Mouse (Mus musculus): ENCODE data around the gene Hnrnpul2. TPM values are rescaled to one million over a fixed set of nuclear protein-coding genes. Genes with fewer than 3 reads are reported as not detected.
A peak's percentile ranks its signal among the peaks of the same experiment; 100 is the strongest.

Gene Hnrnpul2
- total and polyA plus RNA-seq, 3 experiments, result 17.8 to 81.6 (median 44.3) TPM

DNA sequence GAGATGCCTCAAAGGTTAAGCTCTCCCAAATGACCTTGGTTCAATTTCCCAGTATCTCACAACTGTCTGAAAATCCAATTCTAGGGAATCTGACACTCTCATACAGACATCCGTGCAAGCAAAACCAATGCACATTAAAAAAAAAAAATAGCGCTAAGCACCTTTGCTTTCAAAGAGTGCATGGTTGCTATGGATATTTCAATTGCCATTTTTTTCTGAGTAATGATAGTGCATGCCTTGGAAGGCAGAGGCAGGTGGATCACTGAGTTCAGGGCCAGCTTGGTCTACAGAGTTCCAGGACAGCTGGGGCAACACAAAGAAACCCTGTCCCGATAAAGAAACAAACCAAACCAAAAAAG is 61.2 kb downstream of the Hnrnpul2 start:
- Histone ChIP-seq H3K9ac (ENCODE audit: insufficient read depth, low read depth) (peak overlapping the region; percentile 73), H3K4me3 (replicated peaks in 1 of 3; ENCODE audit: low read depth in 2 of 3, low read length in 2 of 3, poor library complexity in 1 of 3) (peak overlapping the region; percentile 90 to 97 (median 95)), H3K4me1 (ENCODE audit: control insufficient read depth in 1 of 2, insufficient read depth in 2 of 2) (peaks cover 0 to 16% of the 10 kb centered on the region in 2 experiments; a peak in 3 of 4 replicates), H3K9me3 (replicated peaks; ENCODE audit: low read length) (no peaks in the 10 kb centered on the region), H3K79me2 (replicated peaks; ENCODE audit: control insufficient read depth, extremely low read depth, insufficient read depth, poor library complexity, severe bottlenecking) (no peaks in the 10 kb centered on the region), H3K4me2 (ENCODE audit: insufficient read depth, low read depth, poor library complexity, severe bottlenecking) (peak overlapping the region; percentile 68), H3K27ac (ENCODE audit: insufficient read depth, low read depth) (no peak overlapping the region), H3K27me3 (replicated peaks) (no peaks in the 10 kb centered on the region), H3K36me3 (replicated peaks in 1 of 2; ENCODE audit: control insufficient read depth in 1 of 2, insufficient read depth in 1 of 2, low read length in 1 of 2) (peaks cover 6 to 28% of the 10 kb centered on the region in 2 experiments)
- DNase-seq (ENCODE audit: extremely low read depth), result no peak
- TF ChIP-seq USF2 (conservative IDR thresholded peaks at IDR 0.05; ENCODE audit: low read depth, low read length) (peak; percentile 5; the same call in 1 of the 2 replicates), MAX (IDR thresholded peaks at IDR 0.05; ENCODE audit: low read length) (no peak)
- in situ Hi-C loops (cut with MboI; ENCODE audit: low pct_ligation_motif_present, low pct_unique_long_range_greater_than_20kb, low sequenced_read_pairs), result no loop called here
- dilution Hi-C loops (cut with MboI; ENCODE audit: extremely low pct_ligation_motif_present, extremely low pct_unique_long_range_greater_than_20kb, low sequenced_read_pairs), result no loop called here

DNA sequence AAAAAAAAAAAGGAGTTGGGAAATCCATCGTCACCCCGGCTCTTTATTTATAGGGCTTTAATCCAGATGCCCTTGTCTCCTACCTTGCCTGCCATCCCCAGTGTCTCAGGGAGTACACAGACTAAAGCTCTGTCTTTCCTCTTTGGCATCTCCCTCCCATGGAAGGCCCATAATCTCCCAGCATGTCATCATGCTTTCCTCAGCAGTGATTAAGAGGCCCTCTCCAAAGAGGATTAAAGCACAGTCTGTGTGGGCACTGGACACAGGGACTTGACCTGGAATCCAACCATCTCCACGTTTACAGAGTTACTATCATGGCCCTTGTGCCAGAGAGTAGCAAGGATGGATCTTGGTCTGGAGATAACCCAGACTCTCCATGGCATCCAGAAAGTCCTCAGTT is 63.8 kb downstream of the Hnrnpul2 start, which contains the start of the genes Lbhd1 and Gm49403:
Gene Lbhd1 (plus strand): TSS at position 117 of the 400 bp plus-strand sequence.
Gene Gm49403 (plus strand): TSS at position 315 of the 400 bp plus-strand sequence.
- Histone ChIP-seq H3K27me3 (replicated peaks) (no peaks in the 10 kb centered on the region), H3K79me2 (replicated peaks; ENCODE audit: control insufficient read depth, extremely low read depth, insufficient read depth, poor library complexity, severe bottlenecking) (peaks cover 4% of the 10 kb centered on the region; the same call in 1 of the 2 replicates), H3K9me3 (replicated peaks; ENCODE audit: low read length) (no peaks in the 10 kb centered on the region), H3K36me3 (replicated peaks in 1 of 2; ENCODE audit: control insufficient read depth in 1 of 2, insufficient read depth in 1 of 2, low read length in 1 of 2) (peaks cover 0 to 10% of the 10 kb centered on the region in 2 experiments), H3K27ac (ENCODE audit: insufficient read depth, low read depth) (no peak within 1 kb of the TSS), H3K4me2 (ENCODE audit: insufficient read depth, low read depth, poor library complexity, severe bottlenecking) (no peak within 1 kb of the TSS), H3K9ac (ENCODE audit: insufficient read depth, low read depth) (no peak within 1 kb of the TSS), H3K4me1 (ENCODE audit: control insufficient read depth in 1 of 2, insufficient read depth in 2 of 2) (peaks cover 0 to 26% of the 10 kb centered on the region in 2 experiments; a peak in 3 of 4 replicates), H3K4me3 (replicated peaks in 1 of 3; ENCODE audit: low read depth in 2 of 3, low read length in 2 of 3, poor library complexity in 1 of 3) (no peak within 1 kb of the TSS)
- TF ChIP-seq ETS1 (conservative IDR thresholded peaks at IDR 0.05; ENCODE audit: low read depth, low read length) (no peak), ZC3H11A (IDR thresholded peaks at IDR 0.05; ENCODE audit: low read depth, low read length) (no peak), JUN (IDR thresholded peaks at IDR 0.05; ENCODE audit: insufficient read depth, low read depth, low read length) (no peak), SMC3 (IDR thresholded peaks at IDR 0.05; ENCODE audit: low read depth, low read length) (no peak), MXI1 (IDR thresholded peaks at IDR 0.05; ENCODE audit: low read depth, low read length) (no peak), HCFC1 (IDR thresholded peaks at IDR 0.05; ENCODE audit: low read depth, low read length) (no peak), ELF1 (IDR thresholded peaks at IDR 0.05; ENCODE audit: low read depth, low read length) (no peak), BHLHE40 (IDR thresholded peaks at IDR 0.05; ENCODE audit: low read depth, low read length) (no peak), MYC (IDR thresholded peaks at IDR 0.05; ENCODE audit: low read depth, low read length) (no peak), E2F4 (IDR thresholded peaks at IDR 0.05; ENCODE audit: insufficient replicate concordance, low read depth, low read length) (no peak), EP300 (IDR thresholded peaks at IDR 0.05; ENCODE audit: low read length) (no peak), TBP (conservative IDR thresholded peaks at IDR 0.05; ENCODE audit: low read depth, low read length) (no peak), RCOR1 (conservative IDR thresholded peaks at IDR 0.05; ENCODE audit: low read depth, low read length) (no peak), PAX5 (IDR thresholded peaks at IDR 0.05; ENCODE audit: low read length) (no peak), ZKSCAN1 (IDR thresholded peaks at IDR 0.05; ENCODE audit: borderline replicate concordance, low read depth, low read length) (no peak), MEF2A (IDR thresholded peaks at IDR 0.05; ENCODE audit: borderline replicate concordance, low read depth, low read length) (no peak), POLR2A (IDR thresholded peaks at IDR 0.05; ENCODE audit: low read depth, low read length) (no peak), GABPA (IDR thresholded peaks at IDR 0.05; ENCODE audit: insufficient replicate concordance, low read depth, low read length) (no peak)
- no peak for DNase-seq (ENCODE audit: extremely low read depth)
- in situ Hi-C loops (cut with MboI; ENCODE audit: low pct_ligation_motif_present, low pct_unique_long_range_greater_than_20kb, low sequenced_read_pairs), result no loop called here
- dilution Hi-C loops (cut with MboI; ENCODE audit: extremely low pct_ligation_motif_present, extremely low pct_unique_long_range_greater_than_20kb, low sequenced_read_pairs), result no loop called here

Other genes starting within 250 kb of the Hnrnpul2 start
Only the 20 nearest of the 33 such genes appear.
- gene Stx5a, start 78.6 kb upstream of the Hnrnpul2 start, total RNA-seq (2012; rRNA removed), result 47.5 and 48.1 TPM in 2 replicates
- gene Stx5a, start 78.6 kb upstream of the Hnrnpul2 start, total RNA-seq (2014; rRNA removed), result 49.1 and 49.7 TPM in 2 replicates
- 35.2 and 39.3 TPM in 2 replicates for gene Stx5a, start 78.6 kb upstream of the Hnrnpul2 start, polyA plus RNA-seq (2012; ENCODE audit: insufficient read length, low read depth)
- 66.5 and 83.6 TPM in 2 replicates for gene Nxf1, start 62.9 kb upstream of the Hnrnpul2 start, total RNA-seq (2012; rRNA removed)
- gene Nxf1, start 62.9 kb upstream of the Hnrnpul2 start, total RNA-seq (2014; rRNA removed), result 101 and 102 TPM in 2 replicates
- 136 and 160 TPM in 2 replicates for gene Nxf1, start 62.9 kb upstream of the Hnrnpul2 start, polyA plus RNA-seq (2012; ENCODE audit: insufficient read length, low read depth)
- 56.5 and 58.7 TPM in 2 replicates for gene Tmem223, start 49.0 kb upstream of the Hnrnpul2 start, total RNA-seq (2012; rRNA removed)
- 86.6 and 106 TPM in 2 replicates for gene Tmem223, start 49.0 kb upstream of the Hnrnpul2 start, total RNA-seq (2014; rRNA removed)
- gene Tmem223, start 49.0 kb upstream of the Hnrnpul2 start, polyA plus RNA-seq (2012; ENCODE audit: insufficient read length, low read depth), result 43.3 and 45.7 TPM in 2 replicates
- gene Tmem179b, start 45.5 kb upstream of the Hnrnpul2 start, total RNA-seq (2012; rRNA removed), result 50.8 and 54.4 TPM in 2 replicates
- gene Tmem179b, start 45.5 kb upstream of the Hnrnpul2 start, total RNA-seq (2014; rRNA removed), result 85.7 and 105 TPM in 2 replicates
- gene Tmem179b, start 45.5 kb upstream of the Hnrnpul2 start, polyA plus RNA-seq (2012; ENCODE audit: insufficient read length, low read depth), result 49.8 and 72.0 TPM in 2 replicates
- gene Taf6l, start 33.6 kb upstream of the Hnrnpul2 start, total RNA-seq (2012; rRNA removed), result 25.5 and 29.2 TPM in 2 replicates
- gene Taf6l, start 33.6 kb upstream of the Hnrnpul2 start, total RNA-seq (2014; rRNA removed), result 20.4 and 22.2 TPM in 2 replicates
- 24.8 and 25.7 TPM in 2 replicates for gene Taf6l, start 33.6 kb upstream of the Hnrnpul2 start, polyA plus RNA-seq (2012; ENCODE audit: insufficient read length, low read depth)
- 157 and 162 TPM in 2 replicates for gene Polr2g, start 21.4 kb upstream of the Hnrnpul2 start, total RNA-seq (2012; rRNA removed)
- 173 and 182 TPM in 2 replicates for gene Polr2g, start 21.4 kb upstream of the Hnrnpul2 start, total RNA-seq (2014; rRNA removed)
- gene Polr2g, start 21.4 kb upstream of the Hnrnpul2 start, polyA plus RNA-seq (2012; ENCODE audit: insufficient read length, low read depth), result 138 and 148 TPM in 2 replicates
- 2.4 and 2.5 TPM in 2 replicates for gene Zbtb3, start 17.5 kb upstream of the Hnrnpul2 start, total RNA-seq (2012; rRNA removed)
- gene Zbtb3, start 17.5 kb upstream of the Hnrnpul2 start, total RNA-seq (2014; rRNA removed), result 1.1 and 2.2 TPM in 2 replicates
- gene Zbtb3, start 17.5 kb upstream of the Hnrnpul2 start, polyA plus RNA-seq (2012; ENCODE audit: insufficient read length, low read depth), result 1.2 and 1.3 TPM in 2 replicates
- gene Ttc9c, start 677 bp upstream of the Hnrnpul2 start, total RNA-seq (2012; rRNA removed), result 37.6 and 42.0 TPM in 2 replicates
- 56.5 and 57.2 TPM in 2 replicates for gene Ttc9c, start 677 bp upstream of the Hnrnpul2 start, total RNA-seq (2014; rRNA removed)
- 42.2 and 44.7 TPM in 2 replicates for gene Ttc9c, start 677 bp upstream of the Hnrnpul2 start, polyA plus RNA-seq (2012; ENCODE audit: insufficient read length, low read depth)
- 0.25 and 0.67 TPM in 2 replicates for gene AC129217.1, start 9.8 kb downstream of the Hnrnpul2 start, total RNA-seq (2012; rRNA removed)
- 2.1 and 5.1 TPM in 2 replicates for gene AC129217.1, start 9.8 kb downstream of the Hnrnpul2 start, total RNA-seq (2014; rRNA removed)
- 63.9 and 77.4 TPM in 2 replicates for gene AC129217.1, start 9.8 kb downstream of the Hnrnpul2 start, polyA plus RNA-seq (2012; ENCODE audit: insufficient read length, low read depth)
- gene Bscl2, start 17.5 kb downstream of the Hnrnpul2 start, total RNA-seq (2012; rRNA removed), result 91.0 and 117 TPM in 2 replicates
- gene Bscl2, start 17.5 kb downstream of the Hnrnpul2 start, total RNA-seq (2014; rRNA removed), result 27.9 and 30.9 TPM in 2 replicates
- 46.7 and 51.6 TPM in 2 replicates for gene Bscl2, start 17.5 kb downstream of the Hnrnpul2 start, polyA plus RNA-seq (2012; ENCODE audit: insufficient read length, low read depth)
- gene Gng3, start 19.2 kb downstream of the Hnrnpul2 start, total RNA-seq (2012; rRNA removed), result 3.1 and 6.1 TPM in 2 replicates
- 0.55 and 0.56 TPM in 2 replicates for gene Gng3, start 19.2 kb downstream of the Hnrnpul2 start, total RNA-seq (2014; rRNA removed)
- 8.1 and 10.3 TPM in 2 replicates for gene Gng3, start 19.2 kb downstream of the Hnrnpul2 start, polyA plus RNA-seq (2012; ENCODE audit: insufficient read length, low read depth)
- 0.13 and 0.17 TPM in 2 replicates for gene Lrrn4cl, start 30.8 kb downstream of the Hnrnpul2 start, total RNA-seq (2012; rRNA removed)
- gene Lrrn4cl, start 30.8 kb downstream of the Hnrnpul2 start, total RNA-seq (2014; rRNA removed), result 0.31 and 0.32 TPM in 2 replicates
- 0.41 and 0.61 TPM in 2 replicates for gene Lrrn4cl, start 30.8 kb downstream of the Hnrnpul2 start, polyA plus RNA-seq (2012; ENCODE audit: insufficient read length, low read depth)
- gene Ubxn1, start 51.5 kb downstream of the Hnrnpul2 start, total RNA-seq (2012; rRNA removed), result 134 and 140 TPM in 2 replicates
- 96.3 and 107 TPM in 2 replicates for gene Ubxn1, start 51.5 kb downstream of the Hnrnpul2 start, total RNA-seq (2014; rRNA removed)
- gene Ubxn1, start 51.5 kb downstream of the Hnrnpul2 start, polyA plus RNA-seq (2012; ENCODE audit: insufficient read length, low read depth), result 226 and 279 TPM in 2 replicates
- gene Uqcc3, start 60.9 kb downstream of the Hnrnpul2 start, total RNA-seq (2012; rRNA removed), result 53.9 and 56.6 TPM in 2 replicates
- 23.5 and 24.0 TPM in 2 replicates for gene Uqcc3, start 60.9 kb downstream of the Hnrnpul2 start, total RNA-seq (2014; rRNA removed)
- 42.6 and 52.0 TPM in 2 replicates for gene Uqcc3, start 60.9 kb downstream of the Hnrnpul2 start, polyA plus RNA-seq (2012; ENCODE audit: insufficient read length, low read depth)
- 7.5 and 14.3 TPM in 2 replicates for gene Lbhd1, start 63.7 kb downstream of the Hnrnpul2 start, total RNA-seq (2012; rRNA removed)
- 15.5 and 15.6 TPM in 2 replicates for gene Lbhd1, start 63.7 kb downstream of the Hnrnpul2 start, total RNA-seq (2014; rRNA removed)
- gene Lbhd1, start 63.7 kb downstream of the Hnrnpul2 start, polyA plus RNA-seq (2012; ENCODE audit: insufficient read length, low read depth), result 50.4 and 80.4 TPM in 2 replicates
- gene Gm49403, start 63.9 kb downstream of the Hnrnpul2 start, total RNA-seq (2012; rRNA removed), result not detected in 2 replicates
- not detected in 2 replicates for gene Gm49403, start 63.9 kb downstream of the Hnrnpul2 start, total RNA-seq (2014; rRNA removed)
- not detected in 2 replicates for gene Gm49403, start 63.9 kb downstream of the Hnrnpul2 start, polyA plus RNA-seq (2012; ENCODE audit: insufficient read length, low read depth)
- gene 1810009A15Rik, start 68.8 kb downstream of the Hnrnpul2 start, total RNA-seq (2012; rRNA removed), result 157 and 224 TPM in 2 replicates
- gene 1810009A15Rik, start 68.8 kb downstream of the Hnrnpul2 start, total RNA-seq (2014; rRNA removed), result 198 and 218 TPM in 2 replicates
- 161 and 176 TPM in 2 replicates for gene 1810009A15Rik, start 68.8 kb downstream of the Hnrnpul2 start, polyA plus RNA-seq (2012; ENCODE audit: insufficient read length, low read depth)
- gene Gm49416, start 68.9 kb downstream of the Hnrnpul2 start, total RNA-seq (2012; rRNA removed), result not detected in 2 replicates
- gene Gm49416, start 68.9 kb downstream of the Hnrnpul2 start, total RNA-seq (2014; rRNA removed), result not detected in 2 replicates
- gene Gm49416, start 68.9 kb downstream of the Hnrnpul2 start, polyA plus RNA-seq (2012; ENCODE audit: insufficient read length, low read depth), result 11.1 and 53.2 TPM in 2 replicates
- 38.9 and 49.9 TPM in 2 replicates for gene Ints5, start 73.0 kb downstream of the Hnrnpul2 start, total RNA-seq (2012; rRNA removed)
- 15.7 and 17.2 TPM in 2 replicates for gene Ints5, start 73.0 kb downstream of the Hnrnpul2 start, total RNA-seq (2014; rRNA removed)
- 30.6 and 38.0 TPM in 2 replicates for gene Ints5, start 73.0 kb downstream of the Hnrnpul2 start, polyA plus RNA-seq (2012; ENCODE audit: insufficient read length, low read depth)
- gene Ganab, start 78.1 kb downstream of the Hnrnpul2 start, total RNA-seq (2012; rRNA removed), result 165 and 169 TPM in 2 replicates
- 85.7 and 97.0 TPM in 2 replicates for gene Ganab, start 78.1 kb downstream of the Hnrnpul2 start, total RNA-seq (2014; rRNA removed)
- gene Ganab, start 78.1 kb downstream of the Hnrnpul2 start, polyA plus RNA-seq (2012; ENCODE audit: insufficient read length, low read depth), result 139 and 143 TPM in 2 replicates

Measured in CH12.LX (cell line).